Mouse (Mus musculus) small intestine, adult 2 months (tissue): ENCODE measurements around the gene Cep128.
"Not testable (repeated sequence)": the region's sequence is repeated elsewhere in the genome, so short reads cannot be mapped to it uniquely, and the experiment has no call there.

Experiments used
- CTCF ChIP-seq: fragments of 200-500 bp; IDR thresholded peaks from 2 replicates; pipeline ENCODE4 v1.5.1; 2012; ENCODE audit warnings: low read depth, mild to moderate bottlenecking, control low read depth, inconsistent platforms, low read length, moderate library complexity, mixed read lengths; ENCODE audit not compliant: insufficient replicate concordance, insufficient read length; ENCODE audit errors: extremely low read depth
- POLR2A ChIP-seq: fragments of 200-500 bp; IDR thresholded peaks from 2 replicates; pipeline ENCODE4 v1.6.1; 2012; ENCODE audit warnings: low read depth, mild to moderate bottlenecking, control low read depth, inconsistent platforms, low read length, moderate library complexity

GRCm38 (mm10) chr12:91338656-91339055 lies 45.6 kb downstream of the Cep128 start:
- not testable (repeated sequence) for TF ChIP-seq CTCF, POLR2A
